Mouse (Mus musculus): ENCODE data around the gene Slc22a1.
"Not testable (repeated sequence)": the region's sequence is repeated elsewhere in the genome, so short reads cannot be mapped to it uniquely, and the experiment has no call there.

Slc22a1 gene

GRCm38 (mm10) chr17:12684928-12685624, 9.4 kb upstream of the Slc22a1 start:
- no peak for DNase-seq

- no peak for DNase-seq
These were observed 8.8 kb upstream of the Slc22a1 start for GRCm38 (mm10) chr17:12684412-12684811.

- DNase-seq, result no peak
These were observed 8.0 kb upstream of the Slc22a1 start for GRCm38 (mm10) chr17:12683582-12683981.

DNA sequence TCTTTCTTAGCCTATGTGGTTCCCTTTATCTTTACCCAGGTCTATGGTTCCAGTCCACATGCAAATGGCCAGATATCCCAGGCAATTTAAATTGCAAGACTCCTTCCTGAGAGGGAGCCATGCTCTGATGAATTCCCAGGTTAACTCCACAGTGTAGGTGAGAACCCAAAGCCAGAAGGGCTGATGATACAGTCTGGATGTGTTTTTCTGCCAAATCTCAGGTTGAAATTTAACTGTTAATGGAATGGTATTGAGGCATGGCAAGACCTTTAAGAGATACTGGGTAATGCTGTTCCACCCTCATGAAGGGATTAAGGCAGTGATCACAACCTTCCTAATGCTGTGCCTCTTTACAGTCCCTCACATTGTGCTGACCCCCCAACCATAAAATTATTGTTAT, 2.6 kb upstream of the Slc22a1 start:
- no peak for DNase-seq

- DNase-seq, result no peak
These were observed 1.5 kb upstream of the Slc22a1 start for GRCm38 (mm10) chr17:12677139-12677538.

DNA sequence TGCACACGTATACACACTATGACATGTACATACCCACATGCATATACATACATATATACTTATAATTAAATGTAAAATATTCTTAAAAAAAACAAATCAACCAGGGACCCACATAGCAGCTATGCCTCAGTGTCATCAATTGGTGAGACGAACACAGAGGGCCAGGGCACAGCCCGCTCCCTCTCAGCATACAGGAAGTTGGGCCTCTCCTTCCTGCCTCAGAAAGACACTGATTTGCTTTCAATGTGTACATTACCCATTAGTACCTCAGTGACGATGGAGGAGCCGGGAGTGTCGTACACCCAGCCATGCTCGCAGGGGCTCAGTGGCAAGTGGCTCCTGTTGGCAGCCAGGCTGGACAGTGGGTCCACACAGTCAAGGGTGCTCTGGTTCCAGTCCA, 649 bp downstream of the Slc22a1 start:
- DNase-seq, result not testable (repeated sequence)

- no peak for DNase-seq
These were observed 1.8 kb downstream of the Slc22a1 start for GRCm38 (mm10) chr17:12673871-12674270.

- DNase-seq, result no peak
These were observed 3.3 kb downstream of the Slc22a1 start for GRCm38 (mm10) chr17:12672285-12672790.

GRCm38 (mm10) chr17:12671029-12671605, 4.5 kb downstream of the Slc22a1 start:
- DNase-seq, result no peak

GRCm38 (mm10) chr17:12669363-12669679, 6.3 kb downstream of the Slc22a1 start:
- DNase-seq, result no peak

GRCm38 (mm10) chr17:12668478-12669362, 6.9 kb downstream of the Slc22a1 start:
- DNase-seq, result no peak

DNA sequence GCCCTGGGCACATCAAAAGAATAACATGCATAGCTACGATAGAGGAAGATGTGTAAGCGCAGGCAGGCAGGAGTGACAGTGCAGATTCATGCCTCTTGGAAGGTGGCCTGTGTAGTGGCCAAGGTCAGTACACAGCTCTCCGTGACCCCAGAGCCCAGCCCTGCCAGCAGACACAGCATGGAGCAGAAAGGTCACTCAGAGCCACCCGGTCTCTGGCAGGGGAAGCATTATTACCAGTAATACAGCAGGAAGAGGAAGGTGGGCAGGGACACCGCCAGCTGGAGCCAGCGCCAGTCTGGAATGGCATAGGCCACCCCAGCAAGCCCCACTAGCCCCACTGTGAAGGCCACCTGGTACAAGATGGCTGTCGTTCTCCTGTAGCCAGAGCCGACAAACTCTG, 11.5 kb downstream of the Slc22a1 start:
- no peak for DNase-seq

GRCm38 (mm10) chr17:12660572-12661260, 14.9 kb downstream of the Slc22a1 start:
- DNase-seq, result peak; percentile 39

- DNase-seq, result no peak
These were observed 16.4 kb downstream of the Slc22a1 start for GRCm38 (mm10) chr17:12659233-12659632.

- no peak for DNase-seq
These were observed 16.8 kb downstream of the Slc22a1 start for GRCm38 (mm10) chr17:12658784-12659183.

GRCm38 (mm10) chr17:12655826-12656225, 19.8 kb downstream of the Slc22a1 start:
- no peak for DNase-seq

GRCm38 (mm10) chr17:12654061-12654460, 21.6 kb downstream of the Slc22a1 start:
- no peak for DNase-seq

DNA sequence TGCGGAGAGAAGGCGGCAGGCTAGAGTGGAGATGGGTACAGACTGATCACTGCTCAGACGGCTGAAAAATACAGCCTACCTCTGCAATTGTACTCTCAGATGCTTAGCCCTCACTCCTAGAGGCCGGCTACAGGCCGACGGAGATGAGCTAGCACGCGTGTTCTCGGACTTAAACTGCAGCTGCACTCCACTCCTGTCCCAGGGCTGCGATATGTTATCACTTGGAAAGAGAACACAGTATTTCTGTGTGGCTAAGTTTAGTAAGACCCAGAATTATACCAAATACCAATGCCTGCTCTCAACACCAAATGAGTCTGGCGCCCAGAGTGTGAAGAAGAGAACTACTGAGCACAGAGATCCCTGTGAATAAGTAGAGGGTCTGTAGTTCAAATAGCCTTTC, 23.0 kb downstream of the Slc22a1 start:
- DNase-seq, result no peak

DNA sequence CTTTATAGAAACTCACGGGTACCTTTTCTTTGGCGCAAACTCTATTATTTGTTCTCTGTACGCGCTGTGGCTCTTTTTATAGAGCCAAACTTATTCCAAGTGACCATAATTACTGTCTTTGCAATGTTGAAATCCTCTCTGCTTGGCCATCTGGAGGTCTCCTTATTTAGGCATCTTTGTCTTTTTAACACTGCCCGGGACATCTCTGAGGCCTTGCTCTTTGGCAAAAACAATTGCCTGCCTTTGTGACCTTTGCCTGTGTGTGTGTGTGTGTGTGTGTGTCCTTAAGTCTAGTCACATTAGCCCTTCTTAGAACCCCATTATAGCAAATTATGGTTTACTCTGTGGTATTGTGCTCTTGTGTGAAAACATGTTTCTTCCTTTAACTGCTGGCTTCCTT, 30.2 kb downstream of the Slc22a1 start:
- DNase-seq, result peak; percentile 40

DNA sequence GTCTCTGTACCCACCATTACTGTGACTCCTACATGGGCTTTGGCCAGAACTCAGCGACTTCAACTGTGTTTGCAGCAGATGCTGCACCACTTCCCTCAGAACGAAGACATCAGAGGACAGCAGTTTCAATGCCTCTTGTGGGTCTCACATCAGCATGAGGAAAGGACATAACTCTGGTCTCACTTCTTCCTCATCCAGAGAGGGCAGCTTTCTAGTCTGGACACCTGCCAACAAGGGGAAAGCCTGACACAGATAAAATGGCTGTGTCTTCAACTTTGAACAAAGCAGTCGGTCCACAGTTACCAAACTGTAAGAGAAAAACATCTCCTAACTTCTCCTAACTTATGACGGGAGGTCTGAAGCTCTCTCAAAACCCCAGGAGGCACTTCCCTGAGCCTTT, 34.5 kb downstream of the Slc22a1 start:
- no peak for DNase-seq

GRCm38 (mm10) chr17:12639585-12639984, 36.0 kb downstream of the Slc22a1 start:
- DNase-seq, result no peak

DNA sequence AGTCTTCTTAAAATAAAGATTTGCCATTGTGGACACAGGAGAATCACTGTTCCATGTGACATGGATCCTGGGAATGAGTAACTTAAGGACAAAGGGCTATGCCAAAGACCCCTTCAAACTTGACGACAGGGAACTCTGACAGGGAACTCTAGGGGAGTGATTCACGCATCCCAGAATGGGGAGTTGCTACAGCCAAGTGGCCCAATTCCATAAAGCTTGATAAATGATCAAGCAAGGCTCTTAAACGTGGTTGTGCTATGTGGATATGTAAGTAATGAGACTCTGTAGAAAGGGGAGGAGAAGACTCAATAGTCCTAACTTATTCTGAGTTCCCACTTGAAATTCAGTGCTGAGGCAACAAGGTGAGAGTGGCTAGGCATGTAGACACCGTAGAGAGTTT, 40.8 kb downstream of the Slc22a1 start:
- no peak for DNase-seq
